Mouse (Mus musculus) natural killer cell, adult 2 months (primary cell): Measurements from ENCODE around the gene Zswim3.
"Not testable (repeated sequence)": the region's sequence is repeated elsewhere in the genome, so short reads cannot be mapped to it uniquely, and the experiment has no call there.

Experiments used
- DNase-seq, 2 experiments: peaks; one replicate each; pipeline ENCODE4 v3.0.0; 2022; ENCODE audit warnings: low spot score in 2 of 2

The Zswim3 gene

GRCm38 (mm10) chr2:164855572-164855971 lies 50.7 kb downstream of the Zswim3 start:
- DNase-seq, result not testable (repeated sequence)

- no peak for DNase-seq
Observed at GRCm38 (mm10) chr2:164856309-164857100, 51.6 kb downstream of the Zswim3 start.

GRCm38 (mm10) chr2:164857101-164857821 lies 52.4 kb downstream of the Zswim3 start, which contains the start of gene Pltp:
Gene Pltp, minus strand, starts transcription at chr2:164857711.
- DNase-seq, result peak in 1 of 2 experiments; percentile 33

- DNase-seq, result no peak
Observed at GRCm38 (mm10) chr2:164857842-164858553, 53.1 kb downstream of the Zswim3 start.

- no peak for DNase-seq
Observed at GRCm38 (mm10) chr2:164859155-164859554, 54.3 kb downstream of the Zswim3 start.

GRCm38 (mm10) chr2:164859640-164860432 lies 54.9 kb downstream of the Zswim3 start:
- DNase-seq, result no peak

GRCm38 (mm10) chr2:164861094-164861493 lies 56.2 kb downstream of the Zswim3 start:
- no peak for DNase-seq

GRCm38 (mm10) chr2:164862179-164862861 lies 57.4 kb downstream of the Zswim3 start:
- no peak for DNase-seq

GRCm38 (mm10) chr2:164863411-164863810 lies 58.5 kb downstream of the Zswim3 start:
- not testable (repeated sequence) for DNase-seq

GRCm38 (mm10) chr2:164864593-164864992 lies 59.7 kb downstream of the Zswim3 start:
- no peak for DNase-seq

GRCm38 (mm10) chr2:164866741-164867551 lies 62.0 kb downstream of the Zswim3 start:
- DNase-seq, result peak in 1 of 2 experiments; percentile 34

GRCm38 (mm10) chr2:164867566-164867965 lies 62.7 kb downstream of the Zswim3 start:
- DNase-seq, result no peak

- peak in 1 of 2 experiments; percentile 73 for DNase-seq
Observed at GRCm38 (mm10) chr2:164868491-164868890, 63.6 kb downstream of the Zswim3 start.
